Mouse (Mus musculus) c-Kit-positive CD71-positive TER-119-negative erythroid progenitor cells, embryonic 14.5 days (primary cell): Measurements from ENCODE around the gene Gzmk.

Experiments used
- DNase-seq: peaks from one replicate; pipeline ENCODE4 v3.0.0-alpha.2; 2013; ENCODE audit warnings: low read depth

Gene Gzmk

DNA sequence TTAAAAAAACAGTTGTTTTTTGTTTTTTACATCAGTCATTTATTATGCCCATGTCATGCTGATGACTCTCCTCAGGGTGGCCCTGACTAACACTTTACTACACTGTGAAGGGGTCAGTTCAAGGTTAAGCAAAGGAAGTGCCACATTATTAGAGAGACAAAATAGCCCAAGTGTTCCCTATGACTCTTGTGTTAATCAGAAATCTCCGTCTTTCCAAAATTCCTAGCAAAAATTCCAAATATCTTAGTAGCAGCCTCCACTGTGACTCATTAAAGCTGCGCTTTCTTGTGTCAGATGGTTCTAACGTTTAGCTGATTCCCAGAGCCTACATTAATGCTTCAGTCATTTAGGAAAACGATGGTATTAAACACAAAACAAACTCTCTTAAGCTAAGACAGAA, 23.5 kb downstream of the Gzmk start:
- no peak for DNase-seq

DNA sequence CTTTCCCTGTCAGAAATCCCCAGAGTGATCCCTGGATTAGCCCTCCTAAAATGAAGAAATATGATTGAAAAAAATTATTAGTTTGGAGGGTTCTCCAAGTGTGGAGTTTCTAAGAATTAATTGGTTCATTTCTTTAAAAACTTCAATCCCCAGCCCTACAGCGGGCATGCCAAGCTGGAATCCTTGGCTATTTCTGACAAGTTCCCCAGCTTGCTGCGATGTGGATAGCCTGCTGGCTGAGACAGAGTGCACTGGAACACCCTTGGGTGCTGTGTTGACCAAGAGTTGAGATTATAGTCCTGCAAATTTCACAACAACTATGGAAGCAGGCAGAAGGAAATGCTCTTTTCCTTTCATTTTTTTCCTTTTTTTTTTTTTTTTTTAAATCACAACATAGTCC, 24.1 kb downstream of the Gzmk start:
- DNase-seq, result no peak

DNA sequence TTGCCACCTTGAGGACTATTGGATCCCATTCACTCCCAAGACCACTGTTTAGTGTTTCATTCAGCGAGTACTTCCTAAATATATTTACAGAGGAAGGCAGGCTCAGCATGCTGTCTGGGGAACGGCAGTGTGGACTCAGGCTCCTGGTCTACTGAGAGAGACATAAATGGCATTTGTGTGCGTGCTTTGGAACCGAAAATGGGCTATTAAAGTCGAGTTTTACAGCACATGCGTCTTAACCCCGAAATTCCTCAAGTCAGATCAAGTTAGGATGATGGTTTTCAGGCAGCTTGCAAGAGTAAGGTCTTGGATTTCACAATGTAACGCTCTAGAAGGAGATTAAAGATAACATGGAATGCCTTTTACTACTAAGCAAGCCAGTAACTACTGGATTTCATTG, 25.0 kb downstream of the Gzmk start:
- DNase-seq, result no peak

DNA sequence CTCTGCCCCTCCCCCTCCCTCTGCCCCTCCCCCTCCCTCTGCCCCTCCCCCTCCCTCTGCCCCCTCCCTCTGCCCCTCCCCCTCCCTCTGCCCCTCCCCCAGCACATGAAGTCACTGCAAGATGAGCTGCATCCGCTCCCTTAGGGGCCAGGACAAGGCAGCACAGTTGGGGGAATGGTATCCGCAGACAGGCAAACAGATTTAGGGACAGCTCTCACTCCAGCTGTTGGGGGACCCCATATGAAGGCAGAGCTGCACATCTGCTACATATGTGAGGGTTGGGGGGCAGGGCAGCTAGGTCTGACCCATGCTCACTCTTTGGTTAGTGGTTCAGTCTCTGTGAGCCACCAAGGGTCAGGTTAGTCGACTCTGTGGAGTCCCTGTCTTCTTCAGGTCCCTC, 26.4 kb downstream of the Gzmk start:
- DNase-seq, result no peak

DNA sequence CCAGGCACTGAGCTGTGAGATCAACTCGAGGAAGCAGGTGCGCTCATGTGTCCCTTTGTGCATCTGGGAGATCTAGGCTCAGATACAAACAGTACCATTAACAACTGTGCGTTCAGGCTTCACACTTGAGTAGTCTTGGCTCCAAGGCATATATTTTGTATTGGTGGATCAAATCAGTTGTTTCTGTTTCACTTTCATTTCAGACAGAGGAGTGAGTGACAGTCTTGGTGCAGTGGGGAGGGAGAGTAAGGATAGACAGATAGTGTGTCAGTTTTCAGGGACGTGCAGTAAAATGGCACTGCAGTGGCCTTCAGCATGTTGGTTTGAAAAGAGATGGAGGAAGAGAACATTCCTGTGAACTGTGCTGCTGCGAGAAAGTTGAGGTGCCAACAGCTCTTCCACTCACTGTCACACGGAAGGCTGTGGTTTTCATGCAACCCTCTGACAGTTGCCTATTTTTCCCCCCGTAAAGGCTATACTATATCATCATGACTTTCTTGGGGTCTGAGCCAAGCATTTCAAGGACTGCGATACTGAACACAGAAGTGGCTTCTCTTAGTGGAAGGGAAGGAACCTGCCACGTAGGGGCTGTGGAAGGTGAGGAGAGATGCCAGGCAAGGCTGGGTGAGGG, 27.7 kb downstream of the Gzmk start:
- no peak for DNase-seq

DNA sequence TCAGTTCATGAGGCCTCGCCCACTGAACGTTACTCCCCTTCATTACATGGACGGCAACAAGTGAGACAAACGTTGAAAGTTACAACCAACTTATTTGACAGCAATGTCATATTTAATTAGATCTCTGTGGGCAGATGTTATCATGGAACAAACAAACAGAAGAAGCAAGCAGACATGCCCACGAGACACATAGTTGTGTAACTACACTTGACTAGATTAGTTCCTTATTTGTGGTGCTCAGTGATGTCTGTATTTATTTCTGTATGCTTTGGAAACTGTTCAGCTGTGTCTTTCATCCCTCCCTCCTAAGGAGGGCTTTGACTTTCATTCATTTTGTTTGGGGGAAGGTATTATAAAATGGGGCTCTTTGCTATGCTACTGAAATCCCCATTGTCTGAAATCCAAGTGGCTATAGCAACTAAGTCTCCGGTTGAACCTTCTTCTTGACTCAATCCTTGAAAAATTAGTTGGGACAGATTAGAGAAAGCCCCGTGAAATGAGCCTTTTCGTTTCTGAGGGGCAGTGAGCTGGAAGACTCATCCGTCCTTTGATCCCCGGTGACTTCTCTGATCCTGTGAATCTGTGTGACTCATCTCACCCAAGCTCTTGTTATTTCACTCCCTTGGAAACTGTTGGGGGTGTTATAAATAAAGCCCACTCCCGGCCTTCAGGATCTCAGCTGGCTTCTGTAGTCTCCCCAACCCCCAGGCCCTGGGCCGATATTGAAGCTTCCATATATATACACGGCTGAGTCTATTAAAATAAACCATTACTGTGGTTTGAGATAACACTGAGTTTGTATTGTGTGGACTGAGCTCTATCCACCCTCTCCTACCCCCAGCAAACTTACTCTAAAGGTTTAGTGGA, 28.7 kb downstream of the Gzmk start:
- DNase-seq, result no peak

DNA sequence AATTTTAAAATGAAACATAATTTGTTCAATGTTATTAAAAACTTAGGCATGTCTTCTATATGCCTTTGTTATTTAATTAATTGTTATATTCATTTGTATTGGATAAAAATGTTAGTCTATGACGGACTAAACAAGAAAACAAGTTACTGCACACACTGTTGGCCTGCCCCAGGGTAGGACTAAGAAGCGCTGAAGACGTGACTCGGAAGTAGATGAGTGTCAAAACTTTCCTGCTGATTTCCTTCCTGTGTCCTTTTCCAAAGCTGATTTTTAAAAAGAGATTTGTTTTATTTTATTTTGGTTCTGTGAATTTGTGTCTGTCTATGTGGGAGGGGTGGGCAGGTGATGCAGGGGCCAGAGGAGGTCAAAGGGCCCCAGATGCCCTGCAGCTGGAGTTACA, 42.0 kb downstream of the Gzmk start:
- DNase-seq, result no peak

DNA sequence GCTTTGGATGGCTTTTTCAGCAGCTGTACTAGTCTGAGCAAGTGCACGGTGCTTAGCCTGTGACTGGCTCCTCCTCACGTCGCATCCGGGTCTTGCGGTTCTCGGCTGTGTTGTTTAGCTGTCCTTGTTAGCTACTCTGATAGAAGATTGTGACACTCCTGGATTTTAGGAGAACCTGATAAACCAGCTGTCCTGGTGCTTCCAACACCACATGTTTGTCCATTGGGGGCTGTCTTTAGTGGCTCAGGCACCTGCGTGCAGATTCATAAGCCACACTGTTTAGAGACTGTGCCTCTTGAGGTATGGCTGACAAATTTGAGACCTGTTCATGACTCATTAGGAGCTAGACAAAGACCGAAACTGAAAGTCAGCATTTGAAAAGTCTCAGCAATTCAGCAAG, 42.4 kb downstream of the Gzmk start:
- no peak for DNase-seq

DNA sequence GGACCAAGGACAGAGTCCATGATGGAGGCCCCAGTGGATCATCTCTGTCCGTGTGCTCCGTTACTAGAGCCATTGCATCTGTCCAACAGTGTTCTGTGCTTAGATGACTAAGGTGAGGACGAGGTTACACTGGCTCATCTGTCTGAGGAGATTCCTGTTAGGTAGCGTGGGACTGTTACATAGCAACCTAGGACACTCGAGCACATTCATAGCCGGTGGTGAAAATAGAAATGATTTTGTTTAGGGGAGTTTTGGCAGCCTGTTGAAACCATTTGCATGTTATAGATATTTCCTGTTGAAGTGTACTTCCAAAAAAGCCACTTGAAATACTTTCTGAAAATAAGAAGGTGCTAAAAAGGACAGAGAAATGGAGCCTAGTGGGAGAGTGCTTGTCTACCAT, 51.5 kb downstream of the Gzmk start:
- no peak for DNase-seq

DNA sequence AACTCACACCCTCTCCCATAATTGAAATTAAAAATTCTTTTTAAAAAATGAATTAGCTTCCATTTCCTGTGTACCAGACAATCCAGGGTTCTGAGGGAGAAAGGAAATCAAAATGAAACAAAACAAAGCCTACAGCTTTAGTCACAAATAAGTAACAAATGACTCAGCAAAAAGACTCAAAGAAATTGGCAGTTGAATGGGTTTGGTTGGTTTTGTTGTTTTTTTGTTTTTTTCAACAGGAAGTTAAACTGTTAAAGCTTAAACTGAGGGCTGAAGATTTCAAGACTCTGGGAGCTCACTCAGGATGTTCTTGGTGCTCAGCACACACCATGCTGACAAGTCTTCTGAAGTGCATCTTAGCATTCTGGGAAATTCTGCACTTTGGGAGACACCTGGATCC, 55.5 kb downstream of the Gzmk start:
- no peak for DNase-seq

DNA sequence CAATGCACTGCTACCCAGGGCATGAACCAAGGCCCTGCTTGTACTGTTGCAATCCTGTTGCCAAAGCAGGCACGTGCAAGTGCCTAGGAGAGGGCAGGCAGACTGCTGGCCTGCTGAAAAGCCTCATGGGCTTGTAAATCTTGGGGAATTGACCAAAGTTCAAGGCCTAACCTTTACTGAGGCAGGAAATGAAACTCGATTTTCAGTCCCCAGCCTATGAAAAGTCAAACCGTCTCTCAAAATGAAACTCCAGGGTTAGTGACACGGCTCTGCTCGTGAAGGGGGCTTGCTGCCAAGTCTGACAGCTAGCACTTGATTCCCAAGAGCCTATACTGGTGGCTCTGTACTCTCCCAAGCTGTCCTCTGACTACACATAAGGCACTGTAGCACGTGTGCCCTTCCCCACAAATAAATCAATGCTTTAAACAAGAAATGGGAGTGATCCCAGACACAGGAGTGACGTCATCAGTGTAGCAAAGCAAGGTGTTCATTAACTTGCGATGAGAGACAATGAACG, 57.6 kb downstream of the Gzmk start:
- no peak for DNase-seq

DNA sequence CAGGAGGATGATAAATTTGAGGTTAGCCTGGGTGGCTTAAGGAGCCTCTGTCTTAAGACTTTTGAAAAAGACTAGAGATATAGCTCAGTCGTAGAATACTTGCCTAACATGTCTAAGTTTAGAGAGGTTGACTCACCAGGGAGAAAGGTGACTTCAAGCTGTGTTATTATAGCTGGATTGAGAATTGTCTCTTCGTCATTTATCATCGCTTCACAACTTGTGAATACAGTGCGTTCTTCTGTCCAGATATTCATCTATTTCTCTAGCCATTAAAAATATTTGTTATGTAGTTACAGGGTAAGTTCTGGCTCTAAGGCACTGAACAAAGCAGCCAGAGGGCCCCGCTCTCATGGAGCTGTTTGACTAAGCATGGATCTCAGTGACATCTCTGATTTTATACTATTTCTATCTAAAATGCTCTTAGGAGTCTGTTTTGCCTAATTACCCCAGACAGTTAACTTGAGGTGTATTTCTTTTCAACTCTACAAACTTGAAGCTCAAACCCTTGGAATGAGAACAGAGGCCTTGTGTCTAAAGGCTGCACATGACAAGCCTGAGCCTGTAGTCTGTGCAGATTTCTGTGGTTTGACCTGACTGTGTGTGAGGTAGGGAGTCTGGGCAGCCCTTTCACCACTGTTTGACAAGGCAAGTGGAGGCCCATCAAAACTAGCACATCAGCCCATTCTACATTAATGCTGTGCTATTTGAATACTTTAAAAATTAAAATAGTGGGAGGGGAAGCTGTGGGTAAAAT, 61.3 kb downstream of the Gzmk start:
- no peak for DNase-seq

DNA sequence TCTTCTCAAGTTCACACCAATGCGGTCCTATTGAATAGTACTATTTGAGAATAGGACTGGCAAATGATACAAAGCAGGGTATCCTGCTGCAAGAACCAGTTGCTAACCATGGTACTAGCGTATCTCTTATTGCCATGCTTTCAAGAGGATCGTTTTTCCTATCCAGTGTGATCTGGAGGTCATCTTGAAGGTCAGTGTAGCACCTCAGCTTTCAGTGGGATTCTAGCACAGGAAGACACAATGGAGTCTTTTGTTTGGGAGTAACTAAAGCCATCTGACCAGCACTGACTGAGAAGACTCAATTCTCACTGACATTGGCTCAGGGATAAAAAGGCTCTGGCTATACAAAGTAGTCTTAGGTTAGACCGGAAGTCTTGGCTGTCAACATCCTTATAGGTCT, 74.2 kb downstream of the Gzmk start:
- no peak for DNase-seq

DNA sequence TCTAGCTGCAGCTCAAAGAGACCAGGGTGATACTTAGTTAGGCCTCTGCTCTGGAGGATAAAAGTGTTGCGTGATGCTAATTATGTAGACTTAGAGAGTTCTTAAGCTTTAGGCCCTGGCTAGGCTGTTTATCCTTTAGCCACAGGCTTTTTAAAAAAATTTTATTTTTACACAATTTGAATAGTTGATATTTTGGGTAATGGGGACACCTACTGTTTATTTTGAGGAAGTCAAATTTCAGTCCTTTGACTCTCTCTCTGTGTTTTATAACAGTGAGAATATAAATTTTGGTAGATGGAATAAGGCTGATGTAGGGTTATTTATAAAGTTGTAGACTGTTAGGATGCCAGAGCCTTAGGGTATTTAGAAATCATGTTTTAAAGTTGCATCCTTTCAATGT, 86.1 kb downstream of the Gzmk start:
- no peak for DNase-seq

DNA sequence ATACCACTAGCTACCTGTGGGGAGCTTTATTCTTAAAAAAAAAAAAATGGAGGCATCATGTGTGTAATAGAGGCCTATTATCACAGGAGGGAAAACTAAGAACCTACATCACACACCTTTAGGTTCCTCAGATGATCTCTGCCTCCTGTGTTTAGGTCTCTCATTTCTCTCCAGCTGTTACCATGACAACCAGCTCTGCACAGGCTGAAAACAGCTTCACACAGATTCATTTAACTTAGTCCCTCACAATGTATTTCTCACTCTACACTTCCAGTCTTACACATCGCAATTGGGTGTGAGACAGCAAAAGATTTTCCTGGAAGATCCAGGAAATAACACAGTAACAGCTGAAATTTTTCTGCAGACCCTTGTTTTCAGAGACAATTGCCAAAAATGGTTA, 95.7 kb downstream of the Gzmk start:
- no peak for DNase-seq
